Mouse (Mus musculus) heart, embryonic 16.5 days (tissue): ENCODE measurements around the gene Kcnab3. TPM values are rescaled to one million over a fixed set of nuclear protein-coding genes. Genes with fewer than 3 reads are reported as not detected.

ENCODE experiments used
- ATAC-seq: fragments of 200-750 bp; cut with Nextera tagmentation; replicated peaks from 2 replicates; pipeline ENCODE4 v1.8.0; 2017; ENCODE audit warnings: moderate number of reproducible peaks; ENCODE audit not compliant: insufficient read depth, low FRiP score; ENCODE audit errors: extremely low read depth
- H3K27ac ChIP-seq: fragments of 300-500 bp; sonication (generic); 2 replicates; pipeline ENCODE4 v1.5.1; 2014; ENCODE audit warnings: mild to moderate bottlenecking, low read length, control low read depth, moderate library complexity
- H3K27me3 ChIP-seq: fragments of 300-500 bp; sonication (generic); 2 replicates; pipeline ENCODE4 v1.6.1; 2014; ENCODE audit warnings: low read length, mixed read lengths; ENCODE audit not compliant: control insufficient read depth, insufficient read depth
- H3K36me3 ChIP-seq: fragments of 300-500 bp; sonication (generic); 2 replicates; pipeline ENCODE4 v1.6.1; 2014; ENCODE audit not compliant: control insufficient read depth, insufficient read depth
- H3K4me1 ChIP-seq: fragments of 300-500 bp; sonication (generic); 2 replicates; pipeline ENCODE4 v1.6.1; 2014; ENCODE audit warnings: low read length, mixed read lengths; ENCODE audit not compliant: control insufficient read depth, insufficient read depth
- H3K4me2 ChIP-seq: fragments of 300-500 bp; sonication (generic); 2 replicates; pipeline ENCODE4 v1.6.1; 2014; ENCODE audit warnings: low read depth, mild to moderate bottlenecking, control low read depth, low read length
- H3K4me3 ChIP-seq: fragments of 300-500 bp; sonication (generic); 2 replicates; pipeline ENCODE4 v1.5.1; 2014; ENCODE audit warnings: mild to moderate bottlenecking, control low read depth, low read length
- H3K9ac ChIP-seq: fragments of 300-500 bp; sonication (generic); 2 replicates; pipeline ENCODE4 v1.6.1; 2014; ENCODE audit warnings: low read length, control low read depth
- H3K9me3 ChIP-seq: fragments of 300-500 bp; sonication (generic); replicated peaks from 2 replicates; pipeline ENCODE4 v1.6.1; 2016; ENCODE audit warnings: low read length; ENCODE audit not compliant: control insufficient read depth
- WGBS: fragments of 180-500 bp; shearing (Covaris S2); extraction: QIAGEN DNeasy Blood & Tissue Kit; methylation state at CpG from one replicate; pipeline ENCODE4 v1.1.7; 2014; 5-methylcytosine and 5-hydroxymethylcytosine counted together
- polyA plus RNA-seq: library from polyadenylated mRNA; unstranded; fragments of >200 nt; fragmentation: Nextera tagmentation; extraction: Ambion mirVana; gene quantifications from 2 replicates; pipeline ENCODE4 v1.2.1, GENCODE M21; 2015

The Kcnab3 gene
- polyA plus RNA-seq, 1 experiment from 2014 or later = 0.79 TPM

GRCm38 (mm10) chr11:69340161-69341131 is 14.4 kb downstream of the Kcnab3 start, which contains the start of gene Rnf227:
TSS of gene Rnf227 (plus strand) at chr11:69340461.
- H3K9me3 ChIP-seq = peaks cover 4% of the 10 kb centered on the region; the same call in 1 of the 2 replicates
- peaks cover 6% of the 10 kb centered on the region for H3K27me3 ChIP-seq
- H3K4me3 ChIP-seq = peak within 1 kb of the TSS; percentile 61
- WGBS = 3% methylated on average over 99 of the region's 99 CpGs
- H3K27ac ChIP-seq = no peak within 1 kb of the TSS
- no peaks in the 10 kb centered on the region for H3K36me3 ChIP-seq
- H3K9ac ChIP-seq = peak within 1 kb of the TSS; percentile 78
- H3K4me2 ChIP-seq = peak within 1 kb of the TSS; percentile 96
- ATAC-seq = peak; percentile 88
- peaks cover 8% of the 10 kb centered on the region for H3K4me1 ChIP-seq

- H3K4me1 ChIP-seq = no peaks in the 10 kb centered on the region
- WGBS = 86% methylated on average over 26 of the region's 26 CpGs
- no peaks in the 10 kb centered on the region for H3K27me3 ChIP-seq
- peaks cover 9% of the 10 kb centered on the region for H3K36me3 ChIP-seq
- no peak for ATAC-seq
- no peaks in the 10 kb centered on the region for H3K9me3 ChIP-seq
- H3K4me2 ChIP-seq = no peak overlapping the region
- no peak overlapping the region for H3K27ac ChIP-seq
- H3K9ac ChIP-seq = no peak overlapping the region
- no peak overlapping the region for H3K4me3 ChIP-seq
Observed at GRCm38 (mm10) chr11:69346441-69346840, 20.4 kb downstream of the Kcnab3 start.

- no peak for ATAC-seq
- 92% methylated on average over 5 of the region's 5 CpGs for WGBS
- Histone ChIP-seq H3K4me1 (no peaks in the 10 kb centered on the region), H3K27me3 (no peaks in the 10 kb centered on the region), H3K4me3 (no peak overlapping the region), H3K27ac (no peak overlapping the region), H3K4me2 (no peak overlapping the region), H3K36me3 (peaks cover 50% of the 10 kb centered on the region), H3K9me3 (no peaks in the 10 kb centered on the region), H3K9ac (no peak overlapping the region)
Observed at GRCm38 (mm10) chr11:69356544-69356943, 30.5 kb downstream of the Kcnab3 start.

- Histone ChIP-seq H3K4me1 (no peaks in the 10 kb centered on the region), H3K9me3 (no peaks in the 10 kb centered on the region), H3K9ac (no peak overlapping the region), H3K27me3 (no peaks in the 10 kb centered on the region), H3K36me3 (peaks cover 49% of the 10 kb centered on the region), H3K27ac (no peak overlapping the region), H3K4me2 (no peak overlapping the region), H3K4me3 (no peak overlapping the region)
- no peak for ATAC-seq
- WGBS = 89% methylated on average over 12 of the region's 12 CpGs
Observed at GRCm38 (mm10) chr11:69357690-69358089, 31.6 kb downstream of the Kcnab3 start.

GRCm38 (mm10) chr11:69362021-69362420 is 36.0 kb downstream of the Kcnab3 start:
- Histone ChIP-seq H3K4me2 (no peak overlapping the region), H3K4me1 (peaks cover 23% of the 10 kb centered on the region), H3K36me3 (peaks cover 32% of the 10 kb centered on the region), H3K9ac (no peak overlapping the region), H3K27ac (no peak overlapping the region), H3K9me3 (no peaks in the 10 kb centered on the region), H3K27me3 (no peaks in the 10 kb centered on the region), H3K4me3 (no peak overlapping the region)
- WGBS = 78% methylated on average over 7 of the region's 7 CpGs
- no peak for ATAC-seq

GRCm38 (mm10) chr11:69362479-69362878 is 36.4 kb downstream of the Kcnab3 start:
- Histone ChIP-seq H3K4me3 (no peak overlapping the region), H3K27me3 (no peaks in the 10 kb centered on the region), H3K27ac (no peak overlapping the region), H3K9ac (no peak overlapping the region), H3K36me3 (peaks cover 32% of the 10 kb centered on the region), H3K9me3 (no peaks in the 10 kb centered on the region), H3K4me1 (peaks cover 28% of the 10 kb centered on the region), H3K4me2 (no peak overlapping the region)
- no peak for ATAC-seq
- 74% methylated on average over 2 of the region's 2 CpGs for WGBS

GRCm38 (mm10) chr11:69364376-69364775 is 38.3 kb downstream of the Kcnab3 start:
- ATAC-seq = no peak
- Histone ChIP-seq H3K27ac (peak overlapping the region; percentile 15; the same call in 1 of the 2 replicates), H3K27me3 (no peaks in the 10 kb centered on the region), H3K9ac (no peak overlapping the region), H3K36me3 (peaks cover 20% of the 10 kb centered on the region), H3K4me3 (no peak overlapping the region), H3K4me2 (peak overlapping the region; percentile 19), H3K9me3 (no peaks in the 10 kb centered on the region), H3K4me1 (peaks cover 35% of the 10 kb centered on the region)
- 44% methylated on average over 8 of the region's 8 CpGs for WGBS

- WGBS = 4% methylated on average over 6 of the region's 6 CpGs
- H3K9ac ChIP-seq = no peak overlapping the region
- peak overlapping the region; percentile 91 for H3K27ac ChIP-seq
- no peaks in the 10 kb centered on the region for H3K9me3 ChIP-seq
- peaks cover 14% of the 10 kb centered on the region for H3K36me3 ChIP-seq
- ATAC-seq = peak; percentile 63
- peaks cover 35% of the 10 kb centered on the region for H3K4me1 ChIP-seq
- no peak overlapping the region for H3K4me3 ChIP-seq
- no peaks in the 10 kb centered on the region for H3K27me3 ChIP-seq
- peak overlapping the region; percentile 93; the same call in 1 of the 2 replicates for H3K4me2 ChIP-seq
Observed at GRCm38 (mm10) chr11:69364910-69365309, 38.9 kb downstream of the Kcnab3 start.

- 34% methylated on average over 6 of the region's 6 CpGs for WGBS
- Histone ChIP-seq H3K27ac (peak overlapping the region; percentile 91), H3K9me3 (no peaks in the 10 kb centered on the region), H3K9ac (peak overlapping the region; percentile 71), H3K27me3 (no peaks in the 10 kb centered on the region), H3K4me3 (peak overlapping the region; percentile 94), H3K4me2 (peak overlapping the region; percentile 93), H3K4me1 (peaks cover 38% of the 10 kb centered on the region), H3K36me3 (peaks cover 11% of the 10 kb centered on the region)
- no peak for ATAC-seq
Observed at GRCm38 (mm10) chr11:69365722-69366121, 39.7 kb downstream of the Kcnab3 start.
